Mouse (Mus musculus) common myeloid progenitor, adult 5-6 weeks (primary cell): Measurements from ENCODE around the gene Pvr. TPM values are rescaled to one million over a fixed set of nuclear protein-coding genes. Genes with fewer than 3 reads are reported as not detected.

Experiments used
- ATAC-seq: replicated peaks from 2 replicates; pipeline ENCODE4 v1.8.0; 2016; ENCODE audit warnings: low read depth, mild to moderate bottlenecking, moderate TSS enrichment, inconsistent platforms; ENCODE audit not compliant: poor library complexity, severe bottlenecking
- total RNA-seq: library from RNA; stranded (forward); fragments of 200-1000, 187-1606 nt; gene quantifications from 2 replicates; pipeline ENCODE4 v1.2.3, GENCODE M21; 2017

Pvr gene
- total RNA-seq, 1 experiment from 2014 or later = 9.7 TPM

DNA sequence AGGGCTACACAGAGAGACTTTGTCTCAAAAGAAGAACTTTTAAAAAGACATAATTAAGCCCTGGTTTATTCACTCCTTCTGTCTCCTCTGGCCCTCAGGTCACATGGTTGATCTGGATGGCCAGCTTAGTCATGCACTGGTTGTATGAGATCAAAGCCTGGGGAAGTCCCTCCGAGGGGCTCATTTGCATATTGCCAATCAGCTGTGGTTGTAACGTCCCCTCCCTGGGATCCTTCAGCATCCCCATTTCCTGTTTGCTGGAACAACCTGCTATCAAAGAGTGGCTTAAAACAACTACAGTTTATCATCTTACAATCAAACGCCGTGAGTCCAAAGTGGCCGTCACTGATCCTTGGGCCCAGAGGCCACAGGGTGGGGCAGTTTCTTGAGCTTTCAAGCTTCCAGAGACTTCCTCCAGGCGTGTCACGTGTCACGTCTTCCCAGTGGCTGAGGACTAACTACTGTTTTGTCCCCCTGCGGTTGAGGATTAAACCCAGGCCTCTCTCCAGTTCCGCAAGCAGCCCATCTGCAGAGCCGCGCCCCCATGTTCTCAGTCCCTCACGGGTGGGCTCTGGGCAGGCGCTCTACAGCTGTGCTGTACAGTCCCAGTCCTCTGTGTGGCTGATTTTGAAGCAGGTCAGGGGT lies 44.1 kb downstream of the Pvr start:
- peak; percentile 67 for ATAC-seq

DNA sequence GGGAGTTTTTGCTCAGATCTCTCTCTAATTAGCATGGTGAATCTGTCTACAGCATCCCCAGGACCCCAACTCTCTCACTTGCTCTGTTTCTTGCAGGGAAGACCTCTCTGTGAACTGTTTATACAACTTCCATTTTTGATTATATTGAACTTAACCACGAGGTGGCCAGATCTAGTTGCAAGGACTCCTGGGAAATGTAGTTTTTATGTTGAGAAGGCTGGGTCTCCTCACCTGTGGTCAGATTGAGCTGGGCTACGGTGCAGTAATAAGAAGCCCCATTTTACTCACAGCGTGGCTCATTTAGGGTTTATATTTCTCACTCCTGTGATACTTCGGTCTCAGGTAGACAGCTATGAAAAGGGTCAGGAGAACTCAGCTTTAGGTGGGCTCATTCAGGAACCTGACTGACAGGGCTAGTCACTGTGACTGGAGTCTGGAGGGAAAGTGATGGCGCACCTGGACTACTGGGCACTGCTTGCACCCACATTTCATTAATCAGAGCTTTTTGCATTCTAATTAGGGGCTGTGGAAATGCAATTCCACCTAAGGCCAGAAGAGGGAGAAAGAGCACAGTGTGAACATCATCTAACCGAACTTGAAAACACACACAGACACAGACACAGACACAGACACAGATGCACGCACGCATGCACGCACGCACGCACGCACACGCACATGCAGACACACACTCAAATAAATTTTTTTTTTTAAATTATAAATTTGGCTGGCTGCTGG lies 44.8 kb downstream of the Pvr start:
- ATAC-seq = peak; percentile 49

DNA sequence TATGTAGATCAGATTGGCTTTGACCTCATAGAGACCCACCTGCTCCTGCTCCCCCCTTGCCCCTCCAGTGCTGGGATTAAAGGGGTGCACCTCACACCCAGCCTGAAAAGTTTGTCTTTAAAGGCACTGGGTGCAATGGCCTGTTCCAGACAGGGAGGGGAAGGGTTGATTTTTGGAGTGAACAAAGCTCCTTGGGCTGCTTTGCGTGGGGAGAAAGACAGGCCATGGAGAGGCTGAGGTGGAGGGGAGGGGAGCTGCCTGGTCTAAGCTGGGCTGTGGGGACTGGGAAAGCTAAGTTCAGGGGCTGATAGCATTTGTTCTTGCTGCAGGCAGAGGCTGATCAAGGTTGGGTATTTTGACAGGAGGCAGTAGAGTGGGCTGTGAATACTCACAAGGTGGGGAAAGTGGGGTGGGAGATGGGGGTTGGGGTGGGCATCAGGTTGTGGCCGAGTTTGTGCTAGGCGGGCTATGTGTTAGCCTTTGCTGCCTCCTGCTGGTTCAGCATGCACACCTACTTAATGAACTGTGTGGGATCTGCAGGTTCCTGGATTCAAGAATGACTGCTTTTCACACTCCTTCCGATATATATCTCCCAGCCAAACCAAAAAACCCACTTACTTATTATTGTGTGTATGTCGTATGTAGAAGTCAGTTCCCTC lies 48.9 kb downstream of the Pvr start:
- ATAC-seq = no peak

DNA sequence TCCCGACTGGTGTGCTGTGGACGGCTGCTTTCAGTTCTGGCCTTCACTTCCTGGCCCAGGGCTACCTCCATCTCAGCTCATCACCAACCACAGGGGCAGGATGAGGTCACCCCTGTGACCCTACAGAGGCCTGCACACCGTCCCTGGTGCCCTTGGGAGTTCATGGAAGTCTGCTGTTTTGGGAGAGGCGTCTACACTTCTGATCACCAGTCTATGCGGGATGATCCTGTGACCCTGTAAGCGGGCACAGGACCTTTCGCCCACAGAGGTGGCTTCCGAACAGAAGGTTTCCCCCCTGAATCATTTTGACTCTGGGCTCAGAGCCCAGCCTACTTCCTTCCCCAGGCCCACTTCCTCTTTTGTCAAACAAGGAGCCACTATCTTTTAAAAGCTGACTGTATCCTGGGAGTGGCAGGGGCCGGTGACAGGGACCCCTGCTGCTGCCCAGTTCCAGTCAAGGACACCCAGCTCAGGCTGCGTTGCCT lies 49.8 kb downstream of the Pvr start:
- peak; percentile 91 for ATAC-seq

DNA sequence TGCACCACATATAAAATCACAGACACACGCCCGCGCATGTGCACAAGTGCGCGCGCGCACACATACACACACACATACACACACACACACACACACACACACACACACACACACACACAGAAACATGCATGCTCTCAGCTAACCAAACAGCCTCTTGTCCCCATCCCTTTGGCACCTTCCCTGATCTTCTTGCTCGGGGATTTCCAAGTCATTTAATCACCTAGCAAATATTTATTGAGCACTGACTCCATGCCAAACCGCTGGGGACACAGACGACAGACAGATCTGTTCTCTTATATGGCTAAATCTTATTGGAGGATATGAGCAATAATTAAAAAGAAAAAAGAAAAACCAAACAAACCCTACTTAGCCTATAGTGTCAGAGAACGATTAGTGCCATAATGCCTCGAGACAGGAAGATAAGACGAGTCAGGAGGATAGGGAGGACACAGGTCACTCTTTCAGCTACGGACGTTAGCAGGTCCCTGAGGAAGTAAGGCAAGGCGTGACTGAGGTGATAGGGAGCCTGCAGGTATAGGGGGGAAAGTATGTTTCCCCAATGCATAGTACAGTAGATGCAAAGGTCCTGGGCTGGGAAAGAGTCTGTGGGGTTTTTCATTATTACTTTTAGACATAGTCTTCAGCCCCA lies 53.1 kb downstream of the Pvr start:
- ATAC-seq = no peak

DNA sequence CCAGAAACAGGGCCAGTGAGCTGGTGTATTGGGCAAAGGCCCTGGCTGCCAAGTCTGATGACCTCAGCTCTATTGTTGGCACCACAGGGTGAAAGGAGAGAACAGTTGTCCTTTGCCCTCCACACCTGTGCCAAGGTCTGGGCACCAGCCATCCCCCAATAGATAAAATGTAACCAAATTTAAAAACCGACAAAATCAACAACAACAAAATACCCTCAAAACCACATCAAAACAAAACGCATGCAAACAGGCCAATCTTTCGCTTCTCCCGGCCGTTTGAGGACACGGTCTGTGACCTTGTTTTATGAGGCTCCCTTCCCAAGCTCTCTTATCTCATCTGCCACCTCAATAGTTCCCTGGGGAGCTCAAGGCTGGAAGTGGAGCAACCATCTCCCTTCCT lies 54.5 kb downstream of the Pvr start:
- ATAC-seq = no peak

DNA sequence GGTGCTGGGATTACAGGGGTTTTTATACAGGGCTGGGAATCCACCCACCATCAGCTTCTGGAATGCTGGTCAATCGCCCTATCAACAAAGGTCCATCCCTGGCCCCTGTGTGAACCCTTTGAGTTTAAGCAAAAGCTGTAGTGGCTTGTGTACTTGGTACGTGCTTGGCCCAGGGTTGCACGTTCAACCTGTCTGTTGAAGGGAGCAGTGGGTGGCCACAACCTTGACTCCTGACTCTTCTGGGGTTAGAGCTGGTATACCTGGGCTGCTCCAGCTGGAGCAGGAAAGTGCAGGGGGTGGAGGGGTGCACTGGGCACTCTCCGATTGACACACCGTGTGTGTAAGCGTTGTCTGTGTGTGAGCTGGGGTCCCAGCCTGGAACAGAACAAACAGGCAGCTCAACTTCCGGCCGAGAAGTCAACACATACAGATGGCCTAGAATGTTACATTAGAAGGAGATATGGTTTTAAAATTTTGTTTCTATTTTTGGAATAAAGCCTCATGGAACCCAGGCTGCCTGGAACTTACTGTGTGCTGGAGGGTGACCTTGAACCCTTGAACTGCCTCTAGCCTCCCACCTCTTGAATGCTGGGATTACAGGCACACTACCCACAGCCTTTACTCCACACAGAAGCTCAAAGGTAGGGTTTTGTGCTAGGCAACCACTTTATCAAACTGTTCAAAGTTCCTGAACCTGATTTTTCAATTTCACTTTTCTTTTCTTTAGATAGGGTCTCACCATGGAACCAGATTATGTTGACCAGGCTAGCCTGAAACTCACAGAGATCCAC lies 55.5 kb downstream of the Pvr start:
- ATAC-seq = no peak

DNA sequence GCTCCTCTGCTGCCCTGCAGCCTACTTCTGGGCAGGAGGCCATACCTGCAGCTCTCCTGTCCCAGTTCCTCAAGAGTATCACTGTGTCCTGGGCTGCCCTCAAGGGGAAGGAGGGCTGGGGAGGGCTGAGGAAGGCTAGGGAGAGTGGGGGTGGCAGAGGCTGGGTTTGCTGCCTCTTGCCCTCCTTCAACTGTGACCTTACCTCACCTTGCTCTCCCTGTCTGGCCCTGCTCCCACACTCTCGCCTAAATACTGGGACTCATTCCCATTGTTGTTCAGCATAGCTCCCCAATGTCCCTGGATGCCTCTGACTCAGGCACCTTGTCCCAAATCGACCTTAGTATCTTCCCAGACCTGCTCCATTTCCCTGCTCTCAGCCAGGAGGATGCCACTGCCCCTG lies 56.7 kb downstream of the Pvr start:
- no peak for ATAC-seq

DNA sequence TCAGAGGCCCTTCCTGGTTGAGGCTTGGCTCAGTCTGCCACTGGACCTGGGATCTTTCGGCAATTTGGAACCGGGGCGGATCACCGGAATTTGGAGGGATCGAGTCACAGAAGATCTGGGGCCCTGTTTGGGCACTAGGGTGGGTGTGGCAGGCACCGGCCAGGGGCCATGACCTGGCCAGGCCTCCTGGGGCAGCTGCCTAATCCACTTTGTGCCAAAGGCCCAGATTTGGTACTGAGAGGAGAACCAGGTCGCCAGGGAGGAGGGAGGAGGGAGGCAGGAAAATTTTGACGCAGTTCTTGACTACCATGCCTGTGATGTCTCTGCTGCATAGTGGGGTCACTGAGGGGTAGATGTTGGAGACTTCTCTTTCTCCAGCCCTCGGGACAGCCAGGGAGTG lies 59.8 kb downstream of the Pvr start, which contains the start of gene Ceacam16:
TSS of gene Ceacam16 (minus strand) at position 101 of the 400 bp plus-strand sequence.
- no peak for ATAC-seq

DNA sequence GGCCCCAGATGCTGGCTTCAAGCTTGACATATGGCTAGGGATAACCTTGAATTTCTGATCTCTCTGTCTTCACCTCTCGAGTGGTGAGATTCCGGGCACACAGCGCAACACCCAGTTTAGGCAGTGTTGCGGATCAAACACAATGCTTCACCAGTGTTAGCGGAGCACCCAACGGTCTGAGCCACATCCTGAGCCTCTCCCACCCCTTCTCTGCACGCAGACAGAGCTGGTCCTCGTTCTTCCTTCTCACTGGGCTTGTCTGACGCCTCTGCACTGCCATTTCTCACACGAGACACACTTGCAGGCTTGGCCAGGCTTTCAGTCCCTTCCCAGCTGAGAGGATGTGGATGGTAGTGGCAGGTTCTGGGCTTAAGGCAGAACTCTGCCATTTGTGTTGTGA lies 61.2 kb downstream of the Pvr start:
- no peak for ATAC-seq

DNA sequence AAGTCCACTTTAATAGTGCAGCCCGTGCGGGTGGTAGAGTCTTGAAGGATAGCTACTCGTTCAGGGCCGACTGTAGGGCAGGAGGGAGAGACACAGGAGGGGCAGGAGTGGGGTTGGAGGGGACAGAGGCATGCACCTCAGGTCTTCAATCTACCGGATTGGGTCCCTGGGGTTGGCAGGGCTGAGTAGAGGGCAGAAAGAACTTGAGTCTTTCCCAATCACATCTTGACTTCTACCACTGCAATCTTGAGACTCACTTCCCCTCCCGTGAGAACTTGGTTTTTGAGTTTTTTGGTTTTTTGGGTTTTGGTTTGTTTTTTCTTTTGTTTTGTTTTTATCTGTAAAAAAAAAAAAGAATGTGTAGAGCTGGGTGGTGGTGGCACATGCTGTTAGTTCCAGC lies 64.7 kb downstream of the Pvr start:
- no peak; the same call in 1 of the 2 replicates for ATAC-seq

DNA sequence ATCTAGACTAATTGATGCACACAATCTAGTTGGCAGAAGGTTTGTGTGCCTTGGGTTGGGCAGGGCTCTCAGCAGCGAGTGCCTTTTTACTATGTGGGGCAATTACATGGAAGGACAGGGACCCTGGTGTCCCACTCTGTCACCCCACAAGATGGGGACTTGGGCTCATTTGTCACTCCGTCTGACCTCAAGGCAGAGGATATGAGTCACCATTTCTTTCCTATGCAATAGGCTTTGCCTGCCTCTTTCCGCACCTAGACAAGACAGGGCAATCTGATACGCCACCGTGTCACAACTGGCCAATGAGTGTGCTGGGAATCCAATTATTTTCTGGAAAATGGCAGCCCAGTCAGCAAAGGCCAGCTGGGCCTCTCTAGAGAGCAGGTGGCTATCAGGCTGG lies 65.3 kb downstream of the Pvr start:
- ATAC-seq = no peak

Other genes starting within 250 kb of the Pvr start
- gene Apoc2, start 243.2 kb downstream of the Pvr start, total RNA-seq = not detected in 2 replicates
- gene Gm44805, start 239.7 kb downstream of the Pvr start, total RNA-seq = not detected in 2 replicates
- not detected in 2 replicates for gene Apoc4, start 239.7 kb downstream of the Pvr start, total RNA-seq
- 7.3 TPM in 1 of 2 replicates, not detected in the other for gene Apoc1, start 228.5 kb downstream of the Pvr start, total RNA-seq
- gene Apoe, start 222.0 kb downstream of the Pvr start, total RNA-seq = 659 and 679 TPM in 2 replicates
- gene Tomm40, start 205.7 kb downstream of the Pvr start, total RNA-seq = 40.1 and 47.0 TPM in 2 replicates
- gene Nectin2, start 170.7 kb downstream of the Pvr start, total RNA-seq = 0.73 and 2.5 TPM in 2 replicates
- gene Bcam, start 150.1 kb downstream of the Pvr start, total RNA-seq = 0.32 TPM in 1 of 2 replicates, not detected in the other
- gene Cblc, start 124.4 kb downstream of the Pvr start, total RNA-seq = not detected in 2 replicates
- gene Bcl3, start 98.4 kb downstream of the Pvr start, total RNA-seq = 1.6 and 2.4 TPM in 2 replicates
- not detected in 2 replicates for gene Gm19345, start 69.2 kb downstream of the Pvr start, total RNA-seq
- not detected in 2 replicates for gene Ceacam16, start 59.9 kb downstream of the Pvr start, total RNA-seq
- not detected in 2 replicates for gene Ceacam19, start 33.2 kb downstream of the Pvr start, total RNA-seq
- 0.29 and 0.46 TPM in 2 replicates for gene Igsf23, start 29.6 kb upstream of the Pvr start, total RNA-seq
- not detected in 2 replicates for gene Ceacam20, start 44.3 kb upstream of the Pvr start, total RNA-seq
- gene Nlrp9b, start 70.3 kb upstream of the Pvr start, total RNA-seq = not detected in 2 replicates
- not detected in 2 replicates for gene Vmn1r91, start 178.5 kb upstream of the Pvr start, total RNA-seq
- not detected in 2 replicates for gene Gm16442, start 201.4 kb upstream of the Pvr start, total RNA-seq
- not detected in 2 replicates for gene Vmn1r93, start 217.9 kb upstream of the Pvr start, total RNA-seq
- not detected in 2 replicates for gene Vmn1r94, start 247.2 kb upstream of the Pvr start, total RNA-seq